ENCODE assay signal across 8 mouse cellular contexts in genomic region chr17:24173423-24173822, GRCm38 (mm10). TPM values are rescaled to one million over a fixed set of nuclear protein-coding genes. Genes with fewer than 3 reads are reported as not detected.
DNase-seq lines count a peak whose midpoint lies in the region; ATAC-seq and TF ChIP-seq lines count a peak whose summit lies in the region.

No protein-coding gene starts in this region.

- ATAC-seq in cerebellum, adult (ENCODE audit: insufficient number of reproducible peaks, low FRiP score, low TSS enrichment), result no peak
- ATAC-seq in lung, embryonic 14.5 days (ENCODE audit: insufficient read depth), result no peak

- no peaks in the 10 kb centered on the region for H3K27me3 ChIP-seq in embryonic facial prominence, embryonic 10.5 days (replicated peaks; ENCODE audit: low read depth, poor library complexity, severe bottlenecking)
- no peaks in the 10 kb centered on the region for H3K27me3 ChIP-seq in lung, embryonic 14.5 days (ENCODE audit: insufficient read depth, low read length)

- no peak overlapping the region for H3K9ac ChIP-seq in lung, embryonic 14.5 days

- no peak overlapping the region for H3K4me3 ChIP-seq in embryonic facial prominence, embryonic 10.5 days
- no peak overlapping the region for H3K4me3 ChIP-seq in lung, embryonic 14.5 days (ENCODE audit: low read depth, low read length)

- H3K4me2 ChIP-seq in lung, embryonic 14.5 days, result no peak overlapping the region

- 5% methylated on average over 3 of the region's 3 CpGs for WGBS in embryonic facial prominence, embryonic 10.5 days
- WGBS in lung, embryonic 14.5 days, result 1% methylated on average over 3 of the region's 3 CpGs

- H3K9me3 ChIP-seq in embryonic facial prominence, embryonic 10.5 days, result no peaks in the 10 kb centered on the region
- no peaks in the 10 kb centered on the region for H3K9me3 ChIP-seq in lung, embryonic 14.5 days (ENCODE audit: low read depth, low read length)

- peak; percentile 96 for TF ChIP-seq CTCF in lung, embryonic 14.5 days (IDR thresholded peaks at IDR 0.05; ENCODE audit: low read depth)

- DNase-seq in cerebellum, adult 11 months, result peak; percentile 58
- DNase-seq in 3T3-L1 (ENCODE audit: low read depth, low spot score), result peak; percentile 87
- peak; percentile 82 for DNase-seq in adrenal gland, postnatal 14 days
- DNase-seq in embryonic facial prominence, embryonic 10.5 days (ENCODE audit: low spot score), result peak; percentile 70
- peak; percentile 82 for DNase-seq in kidney, postnatal 10 days
- peak; percentile 90 for DNase-seq in lung, embryonic 14.5 days
- peak; percentile 66 for DNase-seq in skeletal muscle tissue, adult 2 months (ENCODE audit: low read depth, low spot score)

- H3K4me1 ChIP-seq in embryonic facial prominence, embryonic 10.5 days, result peaks cover 9% of the 10 kb centered on the region
- H3K4me1 ChIP-seq in lung, embryonic 14.5 days (ENCODE audit: insufficient read depth), result no peaks in the 10 kb centered on the region

- H3K27ac ChIP-seq in embryonic facial prominence, embryonic 10.5 days (replicated peaks), result no peak overlapping the region
- H3K27ac ChIP-seq in lung, embryonic 14.5 days (ENCODE audit: low read depth), result no peak overlapping the region

- H3K36me3 ChIP-seq in embryonic facial prominence, embryonic 10.5 days (replicated peaks), result no peaks in the 10 kb centered on the region
- H3K36me3 ChIP-seq in lung, embryonic 14.5 days (ENCODE audit: insufficient read depth), result no peaks in the 10 kb centered on the region

RNA-seq across cellular contexts. Expression of gene Atp6v0c, which starts 3.9 kb away (rescaled TPM):
- 346 and 376 TPM in 2 replicates for total RNA-seq in adrenal gland, postnatal 14 days (2021)
- polyA plus RNA-seq in embryonic facial prominence, embryonic 10.5 days (2016; fragmentation: Nextera tagmentation; extraction: Ambion mirVana), result 422 and 435 TPM in 2 replicates
- polyA plus RNA-seq in lung, embryonic 14.5 days (2014; fragmentation: Nextera tagmentation; extraction: Ambion mirVana), result 450 and 473 TPM in 2 replicates

RNA-seq across cellular contexts. Expression of gene Amdhd2, which starts 9.9 kb away (rescaled TPM):
- 35.8 and 37.2 TPM in 2 replicates for total RNA-seq in adrenal gland, postnatal 14 days (2021)
- polyA plus RNA-seq in embryonic facial prominence, embryonic 10.5 days (2016; fragmentation: Nextera tagmentation; extraction: Ambion mirVana), result 44.6 and 50.0 TPM in 2 replicates
- polyA plus RNA-seq in lung, embryonic 14.5 days (2014; fragmentation: Nextera tagmentation; extraction: Ambion mirVana), result 23.6 and 33.3 TPM in 2 replicates

RNA-seq across cellular contexts. Expression of gene Pdpk1, which starts 22.7 kb away (rescaled TPM):
- 49.1 and 53.7 TPM in 2 replicates for total RNA-seq in adrenal gland, postnatal 14 days (2021)
- 30.4 and 30.9 TPM in 2 replicates for polyA plus RNA-seq in embryonic facial prominence, embryonic 10.5 days (2016; fragmentation: Nextera tagmentation; extraction: Ambion mirVana)
- 34.9 and 37.3 TPM in 2 replicates for polyA plus RNA-seq in lung, embryonic 14.5 days (2014; fragmentation: Nextera tagmentation; extraction: Ambion mirVana)

RNA-seq across cellular contexts. Expression of gene Tbc1d24, which starts 31.9 kb away (rescaled TPM):
- total RNA-seq in adrenal gland, postnatal 14 days (2021), result 11.0 and 14.6 TPM in 2 replicates
- 6.0 and 6.1 TPM in 2 replicates for polyA plus RNA-seq in embryonic facial prominence, embryonic 10.5 days (2016; fragmentation: Nextera tagmentation; extraction: Ambion mirVana)
- polyA plus RNA-seq in lung, embryonic 14.5 days (2014; fragmentation: Nextera tagmentation; extraction: Ambion mirVana), result 6.4 and 7.0 TPM in 2 replicates

RNA-seq across cellular contexts. Expression of gene Ntn3, which starts 35.9 kb away (rescaled TPM):
- total RNA-seq in adrenal gland, postnatal 14 days (2021), result 2.1 and 2.9 TPM in 2 replicates
- 5.0 and 7.3 TPM in 2 replicates for polyA plus RNA-seq in embryonic facial prominence, embryonic 10.5 days (2016; fragmentation: Nextera tagmentation; extraction: Ambion mirVana)
- 8.2 and 10.3 TPM in 2 replicates for polyA plus RNA-seq in lung, embryonic 14.5 days (2014; fragmentation: Nextera tagmentation; extraction: Ambion mirVana)
